Mouse (Mus musculus) limb, embryonic 15.5 days (tissue): Measurements from ENCODE around the gene Bap1. TPM values are rescaled to one million over a fixed set of nuclear protein-coding genes. Genes with fewer than 3 reads are reported as not detected.

Experiments
- ATAC-seq: fragments of 200-750 bp; cut with Nextera tagmentation; 2 replicates; pipeline ENCODE4 v1.8.0; 2017; ENCODE audit warnings: low read depth, moderate TSS enrichment; ENCODE audit not compliant: insufficient number of reproducible peaks, low FRiP score, low TSS enrichment
- H3K27ac ChIP-seq: fragments of 300-500 bp; sonication (generic); 2 replicates; pipeline ENCODE4 v1.5.1; 2015; ENCODE audit warnings: moderate library complexity, mild to moderate bottlenecking, inconsistent platforms
- H3K27me3 ChIP-seq: fragments of 300-500 bp; sonication (generic); 2 replicates; pipeline ENCODE4 v1.6.1; 2015; ENCODE audit warnings: inconsistent platforms
- H3K36me3 ChIP-seq: fragments of 300-500 bp; sonication (generic); 2 replicates; pipeline ENCODE4 v1.6.1; 2015; ENCODE audit warnings: inconsistent platforms
- H3K4me1 ChIP-seq: fragments of 300-500 bp; sonication (generic); 2 replicates; pipeline ENCODE4 v1.6.1; 2015; ENCODE audit warnings: inconsistent platforms
- H3K4me2 ChIP-seq: fragments of 300-500 bp; sonication (generic); 2 replicates; pipeline ENCODE4 v1.6.1; 2015; ENCODE audit warnings: mild to moderate bottlenecking, inconsistent platforms
- H3K4me3 ChIP-seq: fragments of 300-500 bp; sonication (generic); 2 replicates; pipeline ENCODE4 v1.5.1; 2015; ENCODE audit warnings: mild to moderate bottlenecking, inconsistent platforms
- H3K9ac ChIP-seq: fragments of 300-500 bp; sonication (generic); 2 replicates; pipeline ENCODE4 v1.6.1; 2015; ENCODE audit warnings: inconsistent platforms
- H3K9me3 ChIP-seq: fragments of 300-500 bp; sonication (generic); 2 replicates; pipeline ENCODE4 v1.6.1; 2016; ENCODE audit warnings: inconsistent platforms
- WGBS: fragments of 180-500 bp; shearing (Covaris S2); methylation state at CpG from one replicate; pipeline ENCODE4 v1.1.7; 2015; 5-methylcytosine and 5-hydroxymethylcytosine counted together
- polyA plus RNA-seq: library from polyadenylated mRNA; unstranded; fragments of >200 nt; fragmentation: Nextera tagmentation; extraction: Ambion mirVana; gene quantifications from 2 replicates; pipeline ENCODE4 v1.2.1, GENCODE M21; 2015

Gene Bap1
- polyA plus RNA-seq, 1 experiment from 2014 or later: 74.5 TPM

GRCm38 (mm10) chr14:31267649-31268048 is 16.4 kb downstream of the Bap1 start:
- no peaks in the 10 kb centered on the region for H3K27me3 ChIP-seq
- H3K9ac ChIP-seq: no peak overlapping the region
- H3K4me2 ChIP-seq: no peak overlapping the region
- peaks cover 19% of the 10 kb centered on the region for H3K4me1 ChIP-seq
- no peak overlapping the region for H3K4me3 ChIP-seq
- ATAC-seq: no peak
- no peaks in the 10 kb centered on the region for H3K9me3 ChIP-seq
- H3K36me3 ChIP-seq: 0 out of 2 replicates have a peak, but pooled peaks cover 5% of the 10 kb centered on the region
- 84% methylated on average over 11 of the region's 11 CpGs for WGBS
- H3K27ac ChIP-seq: no peak overlapping the region

- no peaks in the 10 kb centered on the region for H3K27me3 ChIP-seq
- H3K9me3 ChIP-seq: no peaks in the 10 kb centered on the region
- 72% methylated on average over 9 of the region's 9 CpGs for WGBS
- H3K9ac ChIP-seq: peak overlapping the region; percentile 40; the same call in 1 of the 2 replicates
- no peak overlapping the region for H3K27ac ChIP-seq
- H3K36me3 ChIP-seq: no peaks in the 10 kb centered on the region
- H3K4me3 ChIP-seq: peak overlapping the region; percentile 38; the same call in 1 of the 2 replicates
- no peak for ATAC-seq
- peaks cover 19% of the 10 kb centered on the region for H3K4me1 ChIP-seq
- H3K4me2 ChIP-seq: peak overlapping the region; percentile 63
These were observed 17.2 kb downstream of the Bap1 start for GRCm38 (mm10) chr14:31268301-31269001.

- peak overlapping the region; percentile 40; the same call in 1 of the 2 replicates for H3K9ac ChIP-seq
- H3K4me3 ChIP-seq: peak overlapping the region; percentile 38
- no peaks in the 10 kb centered on the region for H3K27me3 ChIP-seq
- H3K9me3 ChIP-seq: no peaks in the 10 kb centered on the region
- H3K4me1 ChIP-seq: peaks cover 19% of the 10 kb centered on the region
- WGBS: 16% methylated on average over 27 of the region's 28 CpGs
- no peaks in the 10 kb centered on the region for H3K36me3 ChIP-seq
- peak overlapping the region; percentile 76 for H3K27ac ChIP-seq
- peak; percentile 81 for ATAC-seq
- H3K4me2 ChIP-seq: peak overlapping the region; percentile 63
These were observed 18.3 kb downstream of the Bap1 start for GRCm38 (mm10) chr14:31269456-31270100.

- no peak overlapping the region for H3K27ac ChIP-seq
- H3K4me1 ChIP-seq: peaks cover 19% of the 10 kb centered on the region
- H3K4me3 ChIP-seq: no peak overlapping the region
- H3K36me3 ChIP-seq: no peaks in the 10 kb centered on the region
- WGBS: 91% methylated on average over 6 of the region's 6 CpGs
- H3K9me3 ChIP-seq: no peaks in the 10 kb centered on the region
- no peak for ATAC-seq
- H3K27me3 ChIP-seq: no peaks in the 10 kb centered on the region
- H3K9ac ChIP-seq: no peak overlapping the region
- no peak overlapping the region for H3K4me2 ChIP-seq
These were observed 19.9 kb downstream of the Bap1 start for GRCm38 (mm10) chr14:31271121-31271520.

- Histone ChIP-seq H3K27me3 (no peaks in the 10 kb centered on the region), H3K36me3 (no peaks in the 10 kb centered on the region), H3K4me1 (peaks cover 19% of the 10 kb centered on the region), H3K9ac (no peak overlapping the region), H3K27ac (no peak overlapping the region), H3K4me2 (no peak overlapping the region), H3K4me3 (no peak overlapping the region), H3K9me3 (no peaks in the 10 kb centered on the region)
- ATAC-seq: no peak
- 21% methylated on average over 7 of the region's 7 CpGs for WGBS
These were observed 20.9 kb downstream of the Bap1 start for GRCm38 (mm10) chr14:31272164-31272563.

GRCm38 (mm10) chr14:31285728-31286127 is 34.5 kb downstream of the Bap1 start:
- Histone ChIP-seq H3K36me3 (no peaks in the 10 kb centered on the region), H3K4me1 (no peaks in the 10 kb centered on the region), H3K27ac (no peak overlapping the region), H3K4me3 (no peak overlapping the region), H3K9me3 (no peaks in the 10 kb centered on the region), H3K4me2 (no peak overlapping the region), H3K27me3 (no peaks in the 10 kb centered on the region), H3K9ac (no peak overlapping the region)
- WGBS: 75% methylated on average over 8 of the region's 8 CpGs
- no peak for ATAC-seq

Other genes starting within 250 kb of the Bap1 start
- 417 and 446 TPM in 2 replicates for gene Spcs1, start 249.8 kb upstream of the Bap1 start, polyA plus RNA-seq
- 106 and 117 TPM in 2 replicates for gene Pbrm1, start 232.3 kb upstream of the Bap1 start, polyA plus RNA-seq
- 105 and 113 TPM in 2 replicates for gene Gnl3, start 232.3 kb upstream of the Bap1 start, polyA plus RNA-seq
- gene Smim4, start 122.5 kb upstream of the Bap1 start, polyA plus RNA-seq: 58.9 and 64.1 TPM in 2 replicates
- gene Nt5dc2, start 120.4 kb upstream of the Bap1 start, polyA plus RNA-seq: 336 and 349 TPM in 2 replicates
- gene Stab1, start 82.8 kb upstream of the Bap1 start, polyA plus RNA-seq: 42.5 and 44.4 TPM in 2 replicates
- 276 and 549 TPM in 2 replicates for gene Tnnc1, start 43.1 kb upstream of the Bap1 start, polyA plus RNA-seq
- 336 and 363 TPM in 2 replicates for gene Nisch, start 34.5 kb upstream of the Bap1 start, polyA plus RNA-seq
- gene Sema3g, start 33.6 kb upstream of the Bap1 start, polyA plus RNA-seq: 1.2 and 1.5 TPM in 2 replicates
- 9.5 and 12.5 TPM in 2 replicates for gene Phf7, start 133 bp upstream of the Bap1 start, polyA plus RNA-seq
- gene Dnah1, start 72.4 kb downstream of the Bap1 start, polyA plus RNA-seq: 6.0 and 6.1 TPM in 2 replicates
- 42.7 and 43.9 TPM in 2 replicates for gene Capn7, start 85.2 kb downstream of the Bap1 start, polyA plus RNA-seq
- gene Sh3bp5, start 184.6 kb downstream of the Bap1 start, polyA plus RNA-seq: 33.8 and 34.4 TPM in 2 replicates
- 20.6 and 20.7 TPM in 2 replicates for gene Eaf1, start 242.9 kb downstream of the Bap1 start, polyA plus RNA-seq
- 57.4 and 65.6 TPM in 2 replicates for gene Mettl6, start 243.6 kb downstream of the Bap1 start, polyA plus RNA-seq